Mouse (Mus musculus) frontal cortex, adult 2 months (tissue): ENCODE data around the gene Rras2. TPM values are rescaled to one million over a fixed set of nuclear protein-coding genes. Genes with fewer than 3 reads are reported as not detected.

Source experiments
- DNase-seq, 2 experiments: peaks; one replicate each; pipeline ENCODE4 v3.0.0; 2022; ENCODE audit warnings: low spot score in 1 of 2; ENCODE audit errors: extremely low spot score in 1 of 2
- polyA plus RNA-seq: library from polyadenylated mRNA; depleted of rRNA; stranded (reverse); fragments of >200 nt; gene quantifications from 2 replicates; pipeline ENCODE4 v1.2.3, GENCODE M21; 2012; rRNA removed

The Rras2 gene
- polyA plus RNA-seq, result 19.0 and 19.6 TPM in 2 replicates

DNA sequence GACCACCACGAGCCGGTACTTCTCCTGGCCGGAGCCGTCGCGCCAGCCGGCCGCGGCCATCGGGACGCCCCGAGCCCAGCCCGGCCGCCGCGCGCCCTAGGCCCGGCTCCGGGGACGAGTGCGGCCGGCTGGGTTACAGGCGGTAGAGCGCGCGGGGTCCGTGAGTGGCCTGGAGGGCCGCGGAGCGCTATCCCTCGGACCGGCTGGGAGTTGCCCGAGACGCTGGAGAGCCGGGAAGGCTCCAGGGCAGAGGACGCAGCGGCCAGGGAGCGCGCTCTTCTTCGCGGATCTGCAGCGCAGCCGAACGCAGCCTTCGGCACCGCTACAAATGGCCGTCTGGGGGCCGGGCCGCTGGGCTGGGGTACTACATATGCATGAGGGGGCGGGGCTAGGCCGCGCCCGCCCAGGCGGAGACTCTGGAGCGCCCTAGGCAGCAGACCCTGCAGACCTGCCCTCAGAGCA lies at the start of gene Rras2:
Gene Rras2, minus strand, starts transcription at position 338 of the 462 bp plus-strand sequence.
- DNase-seq, result peak; percentile 58 to 86

GRCm38 (mm10) chr7:114162975-114163374 lies 45.4 kb upstream of the Rras2 start:
- DNase-seq, result no peak

DNA sequence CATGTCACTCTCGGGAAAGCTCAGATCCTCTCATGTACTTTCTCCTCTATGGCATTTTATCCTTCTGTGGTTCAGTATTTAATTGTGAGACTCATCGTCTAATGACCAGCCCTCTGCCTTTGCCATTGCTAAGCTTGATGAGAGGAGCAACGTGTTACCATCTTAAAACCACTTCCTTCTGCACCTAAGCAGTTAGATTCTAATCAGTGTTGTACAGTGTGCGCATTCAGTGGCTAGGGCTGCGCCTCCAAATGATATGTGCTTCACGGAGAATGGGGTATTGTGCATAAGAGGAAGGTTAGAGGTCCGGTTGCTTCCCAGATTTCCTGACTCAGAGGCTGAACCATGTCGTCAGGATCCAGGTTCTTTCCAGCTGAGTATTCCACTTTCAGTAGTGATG lies 43.5 kb upstream of the Rras2 start:
- DNase-seq, result no peak

DNA sequence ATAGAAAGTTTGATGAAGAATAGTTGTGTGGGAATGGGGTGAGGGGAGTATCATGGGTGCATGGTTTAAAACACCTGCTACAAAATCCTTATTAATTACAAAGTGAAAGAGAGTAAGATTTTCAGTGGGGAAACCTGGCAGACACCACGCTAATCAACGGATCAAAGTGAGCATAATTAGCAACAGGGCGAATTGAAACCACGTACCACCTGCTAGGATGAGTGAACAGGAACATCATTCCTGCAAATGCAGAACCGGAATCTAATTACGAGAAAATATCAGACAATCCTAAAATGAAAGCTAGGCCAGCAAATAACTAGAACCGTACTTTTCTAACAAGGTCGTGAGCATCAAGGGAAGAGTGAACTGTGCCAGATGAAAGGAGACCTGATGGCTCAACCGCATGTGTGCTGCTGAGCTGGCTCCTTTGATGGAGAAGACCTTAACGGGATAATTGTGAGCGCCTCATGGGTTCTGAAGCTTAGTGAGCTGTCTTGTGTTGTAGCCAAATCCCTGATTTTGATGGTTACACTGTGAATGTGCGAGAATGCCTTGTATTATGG lies 40.2 kb upstream of the Rras2 start:
- DNase-seq, result no peak

DNA sequence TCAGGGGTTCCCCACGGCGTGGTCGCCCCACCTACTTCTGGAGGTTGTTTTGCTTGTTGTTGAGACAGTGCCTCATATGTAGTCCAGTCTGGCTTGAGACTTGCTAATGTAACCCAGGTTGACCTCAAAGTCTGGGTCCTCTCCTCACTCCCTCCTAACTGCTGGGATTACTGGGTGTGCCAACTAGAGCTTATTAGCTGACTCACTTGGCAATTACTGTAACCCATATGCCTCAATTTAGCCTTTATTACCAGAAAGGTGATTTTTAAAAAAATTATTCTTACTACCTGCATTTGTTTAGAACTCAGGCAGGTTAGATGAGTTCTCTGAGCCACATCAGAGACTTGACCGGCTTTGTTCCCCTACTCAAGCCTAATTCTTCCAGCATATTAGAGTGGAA lies 38.8 kb upstream of the Rras2 start:
- DNase-seq, result no peak

- DNase-seq, result no peak
Observed at GRCm38 (mm10) chr7:114155053-114155865, 37.7 kb upstream of the Rras2 start.

DNA sequence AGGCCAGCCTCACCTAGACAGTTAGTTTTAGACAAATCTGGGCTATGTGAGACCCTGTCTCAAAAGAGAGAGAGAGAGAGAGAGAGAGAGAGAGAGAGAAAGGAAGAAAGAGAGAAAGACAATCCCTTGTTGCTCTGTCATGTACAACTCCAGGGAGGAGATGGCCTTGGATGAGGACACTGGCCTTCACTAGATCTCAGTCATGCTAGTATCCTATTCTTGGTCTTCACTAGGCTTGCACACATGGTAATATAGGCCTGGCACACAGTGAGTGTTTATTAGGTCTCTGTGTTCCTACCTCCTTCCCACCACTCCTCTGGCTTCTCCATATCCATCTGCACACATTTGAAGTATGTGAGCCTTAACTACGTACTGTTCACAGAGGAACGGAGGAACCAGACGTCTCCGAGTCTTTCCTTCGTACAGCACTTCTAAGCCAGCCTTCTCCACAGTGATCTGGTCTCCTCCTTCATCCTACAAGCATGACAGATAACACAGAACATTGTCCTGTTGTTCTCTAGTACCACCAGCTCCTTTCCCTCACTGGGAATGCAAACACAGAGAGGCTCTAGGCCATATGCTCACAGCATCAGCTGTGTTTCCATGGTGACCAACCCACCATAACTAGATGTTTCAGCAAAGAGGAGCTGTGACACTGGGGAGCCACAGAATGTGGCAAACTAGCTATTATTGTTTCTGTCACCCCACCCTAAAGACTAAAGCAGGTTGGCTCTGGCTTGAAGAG lies 33.6 kb upstream of the Rras2 start:
- DNase-seq, result peak; percentile 81 to 82

DNA sequence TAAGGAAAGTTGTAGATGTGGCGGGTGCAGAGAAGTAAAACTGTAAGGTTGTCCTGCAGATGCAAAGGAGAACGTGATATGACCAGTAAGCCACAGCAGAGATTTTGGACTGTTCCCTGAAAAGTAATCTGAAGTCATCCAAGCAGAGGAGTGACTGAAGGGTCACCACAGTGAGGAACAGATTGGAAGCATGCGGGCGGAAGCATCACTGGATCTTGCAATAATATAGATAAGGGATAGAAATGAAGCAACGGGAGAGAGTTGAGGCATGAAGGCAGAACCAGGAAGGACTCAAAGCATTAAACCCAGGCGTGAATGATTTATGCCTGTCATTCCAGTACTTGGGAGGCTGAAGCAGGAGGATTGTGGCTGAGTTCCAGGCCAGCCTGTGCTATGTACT lies 32.0 kb upstream of the Rras2 start:
- no peak for DNase-seq

GRCm38 (mm10) chr7:114149135-114149534 lies 31.6 kb upstream of the Rras2 start:
- DNase-seq, result no peak

DNA sequence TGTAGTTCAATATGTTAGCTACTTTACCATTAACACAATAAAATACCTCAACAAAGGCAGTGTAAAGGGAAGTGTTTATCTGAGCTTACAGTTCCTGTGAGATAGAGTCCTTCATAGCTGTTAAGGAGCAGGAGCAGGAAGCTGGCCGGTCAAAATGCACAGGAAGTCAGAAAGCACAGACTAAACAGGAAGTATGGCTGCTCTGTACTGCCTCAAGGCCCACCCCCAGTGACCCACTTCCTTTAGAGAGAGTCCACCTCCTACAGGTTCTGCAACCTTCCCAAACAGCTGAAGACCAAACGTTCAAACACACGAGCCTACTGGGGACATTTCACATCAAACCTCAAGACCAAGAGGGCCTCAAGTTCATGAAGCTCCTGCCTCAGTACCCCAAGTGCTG lies 28.3 kb upstream of the Rras2 start:
- DNase-seq, result no peak

DNA sequence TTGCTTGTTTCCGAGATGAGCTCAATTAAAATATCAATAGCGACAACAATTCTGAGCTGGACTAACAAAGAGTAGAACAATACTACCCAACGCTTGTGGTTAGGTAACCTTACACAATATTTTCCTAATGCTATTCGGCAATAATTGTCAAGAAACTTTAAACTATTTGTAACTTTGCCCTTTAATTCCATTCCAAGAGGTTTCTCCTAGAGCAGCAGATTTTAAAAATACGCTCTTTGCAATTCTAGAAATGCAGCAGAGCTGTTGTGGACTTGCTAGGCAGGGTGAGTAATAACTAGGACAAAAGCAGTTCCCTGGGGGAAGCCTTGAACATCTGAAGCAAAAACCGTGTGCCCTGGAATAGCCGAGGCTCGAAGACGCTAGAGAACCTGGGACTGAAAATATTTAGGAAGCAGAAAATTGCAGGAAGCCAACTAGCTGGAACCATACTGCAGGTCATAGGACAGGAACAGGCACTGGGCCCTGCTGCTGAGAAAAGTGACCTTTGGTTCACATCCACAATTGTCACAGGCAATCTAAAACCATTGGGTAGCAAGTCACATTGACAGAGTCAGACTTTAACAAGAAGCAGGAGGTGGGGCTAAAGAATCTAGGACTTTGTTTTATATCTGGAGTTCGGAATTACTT lies 24.7 kb upstream of the Rras2 start:
- no peak for DNase-seq

DNA sequence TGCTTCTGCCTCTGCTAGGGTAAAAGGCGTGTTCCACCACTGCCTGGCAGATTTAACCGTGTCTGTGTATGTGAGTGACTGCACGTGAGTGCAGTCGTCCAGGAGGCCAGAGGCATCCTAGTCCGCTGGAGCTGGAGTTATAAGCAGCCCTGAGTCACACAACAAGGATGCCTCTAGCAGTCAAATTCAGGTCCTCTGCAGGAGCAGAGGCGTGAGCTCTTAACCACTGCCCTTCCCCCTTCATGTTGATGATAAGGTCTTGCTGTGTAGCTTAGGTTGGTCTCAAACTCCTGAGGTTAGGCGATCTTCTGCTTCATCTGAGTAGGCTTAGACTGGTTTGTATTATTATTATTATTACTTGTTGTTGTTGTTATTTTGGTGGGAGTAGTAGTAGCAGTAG lies 22.4 kb upstream of the Rras2 start:
- DNase-seq, result no peak

DNA sequence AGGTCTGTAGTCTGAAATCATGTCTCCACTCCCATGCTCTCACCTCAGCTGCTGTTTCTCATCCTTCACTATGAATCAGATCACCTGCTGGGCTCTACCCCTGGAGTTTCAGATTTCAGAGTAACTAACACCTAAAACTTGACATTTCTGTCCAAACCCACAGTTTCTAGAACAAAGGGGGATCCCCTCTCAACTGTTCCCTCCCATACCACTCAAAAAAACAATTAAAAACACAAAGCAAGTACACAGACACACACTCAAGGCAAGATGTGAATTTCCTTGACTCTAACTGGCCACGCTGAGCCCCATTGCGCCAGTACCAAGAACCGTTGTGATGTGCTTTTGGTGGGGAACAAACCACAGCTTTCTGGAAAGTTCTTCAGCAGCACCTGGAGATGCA lies 21.8 kb upstream of the Rras2 start:
- no peak for DNase-seq

- peak; percentile 44 to 56 for DNase-seq
Observed at GRCm38 (mm10) chr7:114138261-114138660, 20.7 kb upstream of the Rras2 start.

- DNase-seq, result no peak
Observed at GRCm38 (mm10) chr7:114135166-114135565, 17.6 kb upstream of the Rras2 start.

- DNase-seq, result no peak
Observed at GRCm38 (mm10) chr7:114133957-114134356, 16.4 kb upstream of the Rras2 start.

- DNase-seq, result no peak
Observed at GRCm38 (mm10) chr7:114132316-114132715, 14.7 kb upstream of the Rras2 start.

DNA sequence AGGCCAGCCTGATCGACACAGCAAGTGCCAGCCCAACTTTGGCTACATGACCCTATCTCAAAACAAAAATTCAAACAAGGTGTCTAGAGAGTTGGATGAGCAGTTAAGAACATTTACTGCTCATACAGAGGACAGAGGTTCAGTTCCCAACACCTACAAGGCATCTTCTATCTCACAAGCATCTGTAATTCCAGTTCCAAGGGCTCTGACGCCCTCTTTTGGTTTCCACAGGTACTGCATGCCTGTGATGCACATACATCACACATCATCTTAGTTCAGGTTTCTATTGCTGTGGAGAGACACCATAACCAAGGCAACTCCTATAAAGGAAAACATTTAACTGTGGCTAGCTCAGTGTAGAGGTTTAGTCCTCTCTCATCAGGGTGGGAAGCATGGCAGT lies 11.7 kb upstream of the Rras2 start:
- no peak for DNase-seq

DNA sequence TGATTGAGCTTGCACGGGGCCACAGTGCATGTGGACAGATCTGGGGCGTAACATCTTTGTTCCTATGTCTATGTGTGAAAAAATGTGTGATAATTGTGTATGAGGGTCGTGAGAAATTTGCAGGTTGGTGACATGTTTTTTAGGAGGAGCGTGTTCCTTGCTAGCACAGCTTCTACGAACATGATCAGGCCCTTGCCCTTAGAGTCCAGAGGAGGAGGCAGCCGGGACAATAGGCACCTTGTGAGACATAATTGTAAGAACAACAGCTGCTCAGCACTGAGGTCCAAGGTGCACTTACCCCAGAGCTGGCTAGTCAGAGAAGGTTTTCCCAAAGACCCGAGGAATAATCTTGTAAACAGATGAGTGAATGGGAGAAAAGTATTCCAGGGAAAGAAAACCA lies 599 bp upstream of the Rras2 start:
- DNase-seq, result no peak

- DNase-seq, result no peak
Observed at GRCm38 (mm10) chr7:114116711-114117351, 750 bp downstream of the Rras2 start.

GRCm38 (mm10) chr7:114115961-114116360 lies 1.6 kb downstream of the Rras2 start:
- no peak for DNase-seq
